Mouse (Mus musculus): Measurements from ENCODE around the gene Fbxo45.
A peak's percentile ranks its signal among the peaks of the same experiment; 100 is the strongest.

Fbxo45 gene

DNA sequence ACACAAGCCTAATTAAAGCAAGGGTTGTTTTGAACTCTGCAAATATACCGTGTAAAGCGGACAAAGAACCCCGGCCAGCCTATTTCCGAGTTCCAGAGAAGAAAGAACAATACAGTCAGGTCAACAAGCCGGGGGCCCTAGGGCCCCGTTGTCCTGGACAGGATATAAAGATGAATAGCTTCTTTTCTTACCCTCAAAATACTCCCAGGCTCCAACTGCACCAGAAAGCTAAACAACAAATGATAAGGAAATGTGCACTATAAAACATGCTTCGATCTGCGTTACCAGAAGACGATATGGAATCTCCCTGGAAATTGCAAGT, 46.0 kb downstream of the Fbxo45 start:
- DNase-seq: peak; percentile 66

DNA sequence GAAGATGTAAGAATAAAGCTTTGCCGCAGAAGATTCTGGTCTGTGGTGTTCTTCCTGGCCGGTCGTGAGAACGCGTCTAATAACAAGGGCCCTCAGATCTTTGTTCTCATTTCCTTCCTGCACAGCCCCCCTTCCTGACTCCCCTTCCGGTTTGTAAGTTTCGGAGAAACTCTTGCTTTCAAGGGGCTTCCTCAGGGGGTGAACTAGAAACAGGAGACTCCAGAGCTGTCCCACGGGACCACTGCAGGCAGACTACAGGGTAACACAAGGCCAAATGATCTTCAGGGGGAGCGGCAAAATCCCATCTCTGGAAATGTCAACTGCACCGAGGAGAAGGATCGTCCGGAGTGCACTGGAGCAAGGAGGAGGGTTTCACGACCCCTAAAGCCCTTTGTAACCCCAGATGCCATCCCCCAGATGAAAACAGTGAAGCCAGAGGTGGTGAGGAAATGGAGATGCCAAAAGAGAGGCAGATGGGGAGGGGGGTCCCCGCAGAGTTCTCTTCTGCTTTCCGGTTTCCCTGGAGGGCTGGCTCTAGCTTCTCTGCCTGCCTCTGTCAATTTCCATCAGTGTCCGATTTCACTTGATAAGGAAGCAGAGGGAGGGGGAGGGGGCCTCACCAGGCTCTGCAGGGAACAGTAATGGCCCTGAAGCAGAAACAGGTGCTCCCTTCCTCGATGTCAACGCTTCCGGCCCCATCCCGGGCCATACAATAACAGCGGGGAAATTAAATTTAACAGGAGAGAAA, 46.5 kb downstream of the Fbxo45 start:
- DNase-seq: peak; percentile 75

DNA sequence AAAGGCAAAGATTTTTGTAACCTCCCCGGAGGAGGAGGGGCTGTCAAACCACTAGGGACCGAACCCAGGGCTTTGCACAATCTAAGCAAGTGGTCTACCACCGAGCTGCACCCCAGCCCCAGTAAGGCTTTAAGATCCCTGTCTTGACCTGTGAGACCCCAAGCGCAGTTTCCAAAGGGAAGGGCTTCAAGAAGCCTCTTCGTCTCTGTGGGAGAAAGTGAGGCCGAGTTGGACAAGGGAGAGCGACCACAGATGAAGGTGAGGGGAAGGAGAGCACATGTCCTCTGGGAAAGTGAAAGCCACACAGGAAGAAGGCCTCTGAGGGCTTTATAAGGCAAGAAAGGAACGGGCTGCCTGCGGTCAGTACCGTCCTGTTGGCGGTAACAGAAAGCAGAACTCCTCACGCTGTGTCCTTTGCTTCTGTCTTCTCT, 56.9 kb downstream of the Fbxo45 start:
- DNase-seq: peak; percentile 71

DNA sequence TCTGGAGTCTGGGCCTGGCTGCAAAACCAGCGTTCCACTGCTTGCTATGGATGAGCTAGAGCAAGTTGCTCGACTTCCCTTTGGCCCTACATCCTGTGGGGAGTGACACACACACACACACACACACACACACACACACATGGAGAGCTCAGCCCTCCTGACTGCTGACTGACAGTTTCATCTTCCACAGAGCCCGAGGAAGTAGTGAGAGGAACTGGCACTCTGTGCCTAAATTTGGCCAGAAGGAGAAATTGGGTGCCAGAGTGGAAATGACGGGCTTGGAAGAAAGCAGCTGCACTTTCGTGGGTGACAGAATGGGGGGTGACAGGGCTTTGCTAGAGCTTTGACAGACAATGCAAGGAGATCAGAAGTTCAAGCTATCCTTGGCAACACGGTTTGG, 57.8 kb downstream of the Fbxo45 start:
- peak; percentile 80 for DNase-seq

DNA sequence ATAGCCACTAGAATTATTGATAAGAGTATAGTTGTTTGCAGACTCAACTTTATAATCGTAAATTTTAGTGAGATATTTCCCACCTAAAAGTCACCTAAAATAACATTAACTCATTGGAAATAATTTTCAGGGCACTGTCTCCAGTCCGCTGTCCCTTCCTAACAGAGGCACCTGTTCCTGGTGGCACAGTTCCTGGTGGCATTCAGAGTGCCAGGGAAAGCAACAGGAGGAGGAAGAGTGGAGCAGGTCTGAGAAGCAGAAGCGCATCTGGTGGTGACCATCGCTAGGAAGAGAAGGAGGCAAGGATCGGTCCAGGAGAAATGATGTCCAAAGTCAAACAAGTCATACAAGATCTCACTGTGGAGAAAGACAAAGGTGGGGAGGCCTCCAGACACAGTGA, 60.9 kb downstream of the Fbxo45 start:
- no peak for DNase-seq

Measured in lung, postnatal 36 days (tissue).